Mouse (Mus musculus) small intestine, adult 2 months (tissue): ENCODE results near the gene Chst14. TPM values are rescaled to one million over a fixed set of nuclear protein-coding genes. Genes with fewer than 3 reads are reported as not detected.

ENCODE experiments used
- H3K27ac ChIP-seq: fragments of 200-500 bp; 2 replicates; pipeline ENCODE4 v1.5.1; 2012; ENCODE audit warnings: low read depth, low read length, control low read depth, inconsistent platforms; ENCODE audit not compliant: insufficient read depth
- H3K27me3 ChIP-seq: fragments of 200-500 bp; 2 replicates; pipeline ENCODE4 v1.6.1; 2012; ENCODE audit warnings: mild to moderate bottlenecking, moderate library complexity, low read length, inconsistent platforms; ENCODE audit not compliant: control insufficient read depth, insufficient read depth
- H3K36me3 ChIP-seq: fragments of 200-500 bp; 2 replicates; pipeline ENCODE4 v1.6.1; 2012; ENCODE audit warnings: mild to moderate bottlenecking, low read length, control low read depth, inconsistent platforms; ENCODE audit not compliant: control insufficient read depth, insufficient read depth
- H3K4me1 ChIP-seq: fragments of 200-500 bp; 2 replicates; pipeline ENCODE4 v1.6.1; 2012; ENCODE audit warnings: low read length, inconsistent platforms, mixed read lengths; ENCODE audit not compliant: control insufficient read depth, insufficient read depth, insufficient read length
- H3K4me3 ChIP-seq: fragments of 200-500 bp; 2 replicates; pipeline ENCODE4 v1.5.1; 2012; ENCODE audit warnings: low read depth, mild to moderate bottlenecking, control low read depth, inconsistent platforms, low read length, moderate library complexity
- CTCF ChIP-seq: fragments of 200-500 bp; IDR thresholded peaks from 2 replicates; pipeline ENCODE4 v1.5.1; 2012; ENCODE audit warnings: low read depth, mild to moderate bottlenecking, control low read depth, inconsistent platforms, low read length, moderate library complexity, mixed read lengths; ENCODE audit not compliant: insufficient replicate concordance, insufficient read length; ENCODE audit errors: extremely low read depth
- POLR2A ChIP-seq: fragments of 200-500 bp; IDR thresholded peaks from 2 replicates; pipeline ENCODE4 v1.6.1; 2012; ENCODE audit warnings: low read depth, mild to moderate bottlenecking, control low read depth, inconsistent platforms, low read length, moderate library complexity
- WGBS: fragments of 180-500 bp; shearing (Covaris S2); methylation state at CpG from one replicate; pipeline ENCODE4 v1.1.7; 2018; 5-methylcytosine and 5-hydroxymethylcytosine counted together
- polyA plus RNA-seq: library from polyadenylated mRNA; depleted of rRNA; stranded (reverse); fragments of >200 nt; gene quantifications from 2 replicates; pipeline ENCODE4 v1.2.3, GENCODE M21; 2012

Gene Chst14
- polyA plus RNA-seq, 1 experiment = 4.0 TPM

DNA sequence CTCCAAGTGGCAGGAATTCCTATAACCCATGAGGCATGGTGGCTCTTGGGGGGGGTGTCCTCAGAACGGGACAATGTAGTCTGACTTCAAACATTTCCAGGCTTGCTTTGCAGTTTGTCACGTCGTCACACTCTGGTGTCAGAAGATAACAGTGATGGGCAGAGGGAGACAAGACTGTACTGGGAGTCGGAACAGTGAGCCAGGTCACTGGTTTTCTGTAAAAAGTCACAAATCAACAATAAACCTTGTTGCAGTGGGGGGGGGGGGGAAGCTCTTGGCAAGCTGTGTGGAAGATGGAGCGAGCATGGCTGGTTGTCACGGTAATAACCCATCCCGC is 37.3 kb downstream of the Chst14 start:
- no peak overlapping the region for H3K4me3 ChIP-seq
- WGBS = 65% methylated on average over 7 of the region's 7 CpGs
- no peaks in the 10 kb centered on the region for H3K36me3 ChIP-seq
- no peaks in the 10 kb centered on the region for H3K4me1 ChIP-seq
- TF ChIP-seq CTCF = no peak
- TF ChIP-seq POLR2A = no peak
- H3K27ac ChIP-seq = no peak overlapping the region
- H3K27me3 ChIP-seq = no peaks in the 10 kb centered on the region

DNA sequence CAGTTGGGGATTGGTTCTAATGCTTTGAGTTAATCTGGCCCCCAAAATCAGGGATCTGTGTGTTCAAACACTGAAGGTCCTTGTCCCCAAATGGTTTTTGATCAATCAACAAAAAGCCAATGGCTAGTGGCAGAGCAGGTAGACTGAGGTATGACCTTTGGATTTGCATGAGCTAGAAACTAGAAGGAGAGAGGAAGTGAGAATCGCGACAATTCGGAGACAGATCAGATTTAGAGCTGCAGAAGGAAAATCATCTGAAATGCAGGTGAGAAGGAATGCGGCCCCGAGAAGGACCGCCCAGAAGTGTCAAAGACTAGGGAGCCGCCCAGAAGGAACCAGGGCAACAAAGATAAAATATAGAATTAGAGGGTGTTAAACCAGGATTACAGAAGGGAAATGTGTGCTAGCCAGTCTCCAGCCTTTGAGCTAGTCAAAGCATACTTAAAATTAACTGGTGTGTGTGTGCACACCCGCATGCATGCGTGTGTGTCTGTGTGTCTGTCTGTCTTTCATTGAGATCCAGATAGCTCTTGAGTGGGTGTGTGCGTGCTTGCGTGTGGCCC is 43.4 kb downstream of the Chst14 start:
- Histone ChIP-seq H3K36me3 (no peaks in the 10 kb centered on the region), H3K27ac (no peak overlapping the region), H3K27me3 (0 out of 2 replicates have a peak, but pooled peaks cover 4% of the 10 kb centered on the region), H3K4me3 (no peak overlapping the region), H3K4me1 (peaks cover 4% of the 10 kb centered on the region)
- TF ChIP-seq CTCF = no peak
- 51% methylated on average over 11 of the region's 11 CpGs for WGBS

DNA sequence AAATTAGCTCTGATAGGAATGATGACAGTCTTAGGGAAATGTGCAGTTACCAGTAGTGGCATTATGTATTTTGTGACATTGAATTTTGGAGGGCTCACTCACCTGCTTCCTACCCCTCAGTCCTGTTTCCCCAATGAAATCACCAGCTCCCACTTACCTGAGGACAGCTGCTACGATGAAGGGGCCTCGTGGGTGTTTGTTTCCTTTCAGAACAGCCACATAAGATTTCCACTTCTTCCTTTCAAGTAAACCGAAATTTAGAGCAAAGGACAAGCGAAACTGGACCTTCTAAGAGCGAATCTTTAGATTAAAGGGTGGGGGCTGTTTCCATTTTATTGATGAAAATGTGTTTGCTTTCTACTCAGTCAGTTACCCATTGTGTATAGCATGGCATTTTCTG is 45.8 kb downstream of the Chst14 start:
- Histone ChIP-seq H3K27ac (no peak overlapping the region), H3K36me3 (no peaks in the 10 kb centered on the region), H3K4me3 (no peak overlapping the region), H3K27me3 (peaks cover 22% of the 10 kb centered on the region), H3K4me1 (peaks cover 4% of the 10 kb centered on the region)
- no peak for TF ChIP-seq CTCF
- TF ChIP-seq POLR2A = no peak
- WGBS = 66% methylated on average over 5 of the region's 5 CpGs

DNA sequence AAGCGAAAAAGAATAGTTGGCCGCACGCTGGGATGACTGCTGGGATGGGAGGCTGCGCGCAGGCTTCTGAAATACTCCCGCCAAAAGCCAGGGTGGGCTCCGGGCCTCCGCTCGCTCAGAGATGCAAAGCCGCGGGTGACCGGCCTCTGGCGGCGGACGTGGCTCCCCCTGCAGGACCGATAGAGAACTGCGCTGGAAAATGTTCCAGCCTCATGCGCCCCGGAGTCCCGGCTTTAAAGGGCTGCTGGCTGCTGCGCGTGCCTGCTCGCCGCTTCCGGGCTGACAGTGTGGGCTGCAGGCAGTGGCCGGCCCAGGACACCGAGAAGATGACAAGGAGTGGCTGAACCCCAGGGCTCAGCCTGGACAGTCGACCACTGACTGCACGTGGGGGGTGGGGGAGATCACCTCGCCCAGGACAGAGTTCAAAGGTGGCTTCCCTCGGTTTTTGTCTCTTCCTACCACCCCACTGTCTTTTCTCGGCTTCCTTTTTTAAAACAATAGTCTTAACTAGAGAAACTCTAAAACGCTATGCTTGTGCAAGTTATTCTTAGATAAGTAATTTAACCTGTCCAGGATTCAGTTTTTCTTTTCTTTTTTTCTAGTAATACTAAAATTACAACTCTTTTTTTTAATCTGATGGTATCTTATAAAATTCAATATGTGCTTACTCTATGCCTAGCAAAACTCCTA is 46.5 kb downstream of the Chst14 start:
- H3K4me3 ChIP-seq = peak overlapping the region; percentile 58
- no peak overlapping the region for H3K27ac ChIP-seq
- H3K36me3 ChIP-seq = no peaks in the 10 kb centered on the region
- H3K4me1 ChIP-seq = peaks cover 4% of the 10 kb centered on the region
- H3K27me3 ChIP-seq = peaks cover 22% of the 10 kb centered on the region
- TF ChIP-seq POLR2A (no peak), CTCF (peak; percentile 79)
- 1% methylated on average over 33 of the region's 33 CpGs for WGBS

DNA sequence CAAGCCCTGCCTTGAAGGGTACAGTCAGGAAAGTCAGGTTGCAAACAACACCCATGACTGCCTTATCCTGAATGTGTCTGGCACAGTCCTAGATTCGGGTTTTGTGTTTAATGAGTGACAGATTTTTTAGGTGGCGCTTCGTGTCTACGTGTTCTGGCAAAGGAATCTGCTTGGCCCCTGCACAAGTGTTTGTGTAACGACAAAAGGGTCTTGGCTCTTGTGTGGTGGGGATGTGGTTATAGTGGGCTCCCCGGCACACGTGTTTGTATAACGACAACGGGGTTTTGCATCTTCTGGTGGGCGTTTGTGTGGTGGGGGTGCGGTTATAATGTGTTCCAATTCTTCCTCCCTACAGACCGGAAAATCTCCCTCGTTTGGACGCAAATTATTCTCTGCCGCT is 49.6 kb downstream of the Chst14 start:
- H3K4me1 ChIP-seq = peaks cover 2% of the 10 kb centered on the region
- H3K36me3 ChIP-seq = no peaks in the 10 kb centered on the region
- H3K27me3 ChIP-seq = peaks cover 22% of the 10 kb centered on the region
- peak overlapping the region; percentile 64 for H3K4me3 ChIP-seq
- H3K27ac ChIP-seq = no peak overlapping the region
- TF ChIP-seq CTCF (no peak), POLR2A (no peak)
- WGBS = under 1% methylated on average over 15 of the region's 15 CpGs

DNA sequence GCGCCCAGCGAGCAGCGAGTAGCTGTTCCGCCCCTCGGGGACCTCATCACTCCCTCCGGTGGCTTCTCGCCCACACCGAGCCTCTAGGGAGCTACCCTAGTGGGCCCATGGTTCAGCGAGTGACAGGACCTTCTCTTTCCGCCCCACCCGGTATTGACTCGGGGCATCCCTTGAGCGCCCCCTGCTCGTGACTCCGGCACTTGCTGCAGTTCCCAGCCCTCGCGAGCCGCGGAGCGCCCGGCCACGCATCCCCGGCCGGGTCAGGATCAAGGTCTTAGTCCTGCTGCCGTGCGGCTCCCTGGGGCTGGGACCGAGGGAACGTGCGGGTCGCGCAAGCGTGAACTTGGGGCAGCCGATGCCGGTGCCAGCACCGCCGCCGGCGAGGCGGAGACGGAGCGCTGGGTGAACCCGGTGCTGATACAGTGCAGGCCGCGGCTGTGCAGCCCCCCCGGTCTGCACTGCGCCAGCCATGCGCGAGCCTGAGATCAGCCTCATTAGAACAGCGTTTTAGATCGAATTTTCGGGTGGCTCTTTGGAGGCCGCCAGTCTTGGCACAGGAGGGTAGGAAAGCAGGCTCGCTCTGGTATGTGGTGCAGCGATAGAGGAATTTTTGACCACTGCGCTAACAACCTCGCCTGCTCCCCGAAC is 50.1 kb downstream of the Chst14 start:
- TF ChIP-seq POLR2A (no peak), CTCF (peak; percentile 64)
- Histone ChIP-seq H3K27ac (no peak overlapping the region), H3K4me3 (peak overlapping the region; percentile 64)

DNA sequence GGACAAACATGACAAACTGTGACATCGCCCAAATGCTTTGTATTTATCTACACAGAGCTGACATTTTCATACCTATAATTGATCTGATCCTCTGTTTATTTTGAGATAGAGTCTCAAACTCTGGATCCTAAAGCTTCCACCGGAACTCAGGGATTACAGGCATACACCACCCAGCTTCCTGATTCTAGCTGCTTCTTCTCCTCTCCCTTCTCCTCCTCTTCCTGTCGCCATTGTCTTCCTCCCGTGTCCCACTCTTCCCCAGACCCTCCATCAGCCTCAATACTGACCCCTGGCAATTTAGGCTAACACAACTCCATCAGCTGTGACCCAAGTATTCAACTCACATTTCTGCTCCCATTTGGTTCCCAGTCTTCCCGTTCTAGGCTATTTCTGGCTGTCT is 50.6 kb downstream of the Chst14 start:
- Histone ChIP-seq H3K36me3 (no peaks in the 10 kb centered on the region), H3K4me3 (peak overlapping the region; percentile 64; the same call in 1 of the 2 replicates), H3K4me1 (peaks cover 2% of the 10 kb centered on the region), H3K27me3 (peaks cover 22% of the 10 kb centered on the region), H3K27ac (no peak overlapping the region)
- TF ChIP-seq POLR2A (no peak), CTCF (no peak)
- WGBS = 46% methylated on average over 5 of the region's 5 CpGs

More for the DNA sequence above, 50.1 kb downstream of the Chst14 start:
- 3% methylated on average over 56 of the region's 57 CpGs for WGBS
- Histone ChIP-seq H3K4me1 (peaks cover 2% of the 10 kb centered on the region), H3K36me3 (no peaks in the 10 kb centered on the region), H3K27me3 (peaks cover 22% of the 10 kb centered on the region)
